Mouse (Mus musculus): ENCODE data around the gene Rtn3. TPM values are rescaled to one million over a fixed set of nuclear protein-coding genes. Genes with fewer than 3 reads are reported as not detected.
"Not testable (repeated sequence)": the region's sequence is repeated elsewhere in the genome, so short reads cannot be mapped to it uniquely, and the experiment has no call there.

The Rtn3 gene
- total RNA-seq (2022), result 100 to 1,000 TPM; 117 to 159 (median 137) TPM

GRCm38 (mm10) chr19:7482599-7483511 is at the start of gene Rtn3:
Gene Rtn3, minus strand, starts transcription at chr19:7483281.
- peak; percentile 96 for DNase-seq

- DNase-seq, result no peak
These were observed 48.8 kb upstream of the Rtn3 start for GRCm38 (mm10) chr19:7531906-7532305.

GRCm38 (mm10) chr19:7528639-7529428 is 45.8 kb upstream of the Rtn3 start:
- no peak for DNase-seq

GRCm38 (mm10) chr19:7524879-7525278 is 41.8 kb upstream of the Rtn3 start:
- no peak for DNase-seq

- DNase-seq, result no peak
These were observed 40.7 kb upstream of the Rtn3 start for GRCm38 (mm10) chr19:7523781-7524180.

GRCm38 (mm10) chr19:7523292-7523691 is 40.2 kb upstream of the Rtn3 start:
- DNase-seq, result no peak

GRCm38 (mm10) chr19:7522856-7523255 is 39.8 kb upstream of the Rtn3 start:
- DNase-seq, result no peak

GRCm38 (mm10) chr19:7521619-7522018 is 38.5 kb upstream of the Rtn3 start:
- DNase-seq, result no peak

- DNase-seq, result no peak
These were observed 33.4 kb upstream of the Rtn3 start for GRCm38 (mm10) chr19:7516437-7516836.

GRCm38 (mm10) chr19:7508026-7508425 is 24.9 kb upstream of the Rtn3 start:
- DNase-seq, result no peak

- no peak for DNase-seq
These were observed 23.2 kb upstream of the Rtn3 start for GRCm38 (mm10) chr19:7506321-7506720.

GRCm38 (mm10) chr19:7502432-7502831 is 19.4 kb upstream of the Rtn3 start:
- no peak for DNase-seq

- DNase-seq, result no peak
These were observed 17.6 kb upstream of the Rtn3 start for GRCm38 (mm10) chr19:7500701-7501100.

GRCm38 (mm10) chr19:7498816-7499215 is 15.7 kb upstream of the Rtn3 start:
- DNase-seq, result no peak

- DNase-seq, result not testable (repeated sequence)
These were observed 13.0 kb upstream of the Rtn3 start for GRCm38 (mm10) chr19:7496070-7496469.

GRCm38 (mm10) chr19:7495221-7496038 is 12.3 kb upstream of the Rtn3 start:
- DNase-seq, result no peak

GRCm38 (mm10) chr19:7494187-7495015 is 11.3 kb upstream of the Rtn3 start:
- peak; percentile 97 for DNase-seq

GRCm38 (mm10) chr19:7493352-7494186 is 10.5 kb upstream of the Rtn3 start, which contains the start of gene Atl3:
Gene Atl3, plus strand, starts transcription at chr19:7494040.
- no peak for DNase-seq

- DNase-seq, result no peak
These were observed 9.6 kb upstream of the Rtn3 start for GRCm38 (mm10) chr19:7492682-7493081.

- no peak for DNase-seq
These were observed 8.9 kb upstream of the Rtn3 start for GRCm38 (mm10) chr19:7491960-7492359.

GRCm38 (mm10) chr19:7487680-7488079 is 4.6 kb upstream of the Rtn3 start:
- DNase-seq, result no peak
